Mouse (Mus musculus) olfactory bulb, adult 2 months (tissue): ENCODE results near the gene Zdhhc18.

ENCODE experiments used
- CTCF ChIP-seq: fragments of 200-500 bp; IDR thresholded peaks from 2 replicates; pipeline ENCODE4 v1.5.1; 2012; ENCODE audit warnings: low read depth, mild to moderate bottlenecking, low read length, moderate library complexity; ENCODE audit not compliant: insufficient read depth
- POLR2A ChIP-seq: fragments of 200-500 bp; IDR thresholded peaks from 2 replicates; pipeline ENCODE4 v1.6.1; 2012; ENCODE audit warnings: mild to moderate bottlenecking, low read depth, low read length, moderate library complexity; ENCODE audit not compliant: insufficient read depth

GRCm38 (mm10) chr4:133687126-133687525 is 37.2 kb upstream of the Zdhhc18 start:
- TF ChIP-seq POLR2A, result no peak
- TF ChIP-seq CTCF, result no peak
